Comparison of ENCODE assay signal across 37 mouse cellular contexts in genomic region chr6:140684403-140684802, GRCm38 (mm10). TPM values are rescaled to one million over a fixed set of nuclear protein-coding genes. Genes with fewer than 3 reads are reported as not detected.
DNase-seq lines count a peak whose midpoint lies in the region; ATAC-seq lines count a peak whose summit lies in the region.
"Had no signal": no experiment of that assay in that cellular context is flagged by ENCODE, and none has a peak within 500 bp of the region (broad histone marks: within the 10 kb centered on the region; RNA-seq: fewer than 3 reads in every experiment).

No protein-coding gene starts in this region.

- no peak overlapping the region for H3K9ac ChIP-seq in limb, embryonic 15.5 days
- no peak overlapping the region for H3K9ac ChIP-seq in midbrain, embryonic 14.5 days (replicated peaks; ENCODE audit: low read length)
- H3K9ac ChIP-seq: embryonic facial prominence, embryonic 13.5 days; heart, embryonic 13.5 days; hindbrain, embryonic 15.5 days; liver, embryonic 12.5 days; liver, postnatal 0 days; midbrain, embryonic 12.5 days had no signal

- 90% methylated on average over 11 of the region's 11 CpGs for WGBS in limb, embryonic 15.5 days
- WGBS in midbrain, embryonic 14.5 days: 91% methylated on average over 11 of the region's 11 CpGs

- DNase-seq in CD4-positive helper T cell, adult 2 months (ENCODE audit: low read depth, low spot score): peak; percentile 68
- DNase-seq in T-cell, adult 2 months (ENCODE audit: low spot score): peak; percentile 68
- DNase-seq in kidney, postnatal 14 days: no peak
- DNase-seq in left cerebral cortex, adult 11 months (ENCODE audit: low spot score): no peak
- no peak for DNase-seq in midbrain, embryonic 14.5 days
- DNase-seq: adrenal gland, postnatal 25 days; cerebellum, adult 11-12 months; cerebellum, adult 9-11 months; gastrocnemius, postnatal 10 days; heart, postnatal 10 days; kidney, adult 18-20 months; kidney, postnatal 4 days; liver, postnatal 0 days; lung, postnatal 4 days; right cerebral cortex, adult 18-20 months; right cerebral cortex, postnatal 4 days; thymus, adult 2 months had no signal

- no peaks in the 10 kb centered on the region for H3K27me3 ChIP-seq in limb, embryonic 15.5 days
- H3K27me3 ChIP-seq in midbrain, embryonic 14.5 days (ENCODE audit: control insufficient read depth, insufficient read depth, low read length): no peaks in the 10 kb centered on the region
- H3K27me3 ChIP-seq: embryonic facial prominence, embryonic 13.5 days; heart, embryonic 13.5 days; hindbrain, embryonic 15.5 days; liver, embryonic 12.5 days had no signal

- no peak overlapping the region for H3K4me2 ChIP-seq in limb, embryonic 15.5 days
- no peak overlapping the region for H3K4me2 ChIP-seq in midbrain, embryonic 14.5 days (ENCODE audit: low read length)
- H3K4me2 ChIP-seq: embryonic facial prominence, embryonic 13.5 days; heart, embryonic 13.5 days; hindbrain, embryonic 15.5 days; liver, embryonic 12.5 days; midbrain, embryonic 12.5 days had no signal

- ATAC-seq in CD4-positive, CD25-positive, alpha-beta regulatory T cell, adult 4 months: peak; percentile 49
- ATAC-seq in limb, embryonic 15.5 days (ENCODE audit: insufficient number of reproducible peaks, low FRiP score, low TSS enrichment, low read depth): no peak
- ATAC-seq in midbrain, embryonic 14.5 days (ENCODE audit: low FRiP score, low TSS enrichment): no peak
- ATAC-seq: forebrain, embryonic 16.5 days; liver, embryonic 12.5 days; liver, postnatal 0 days; lung, postnatal 0 days had no signal

- no peaks in the 10 kb centered on the region for H3K9me3 ChIP-seq in limb, embryonic 15.5 days
- H3K9me3 ChIP-seq in midbrain, embryonic 14.5 days (ENCODE audit: control insufficient read depth, low read length): no peaks in the 10 kb centered on the region
- H3K9me3 ChIP-seq: embryonic facial prominence, embryonic 13.5 days; heart, embryonic 13.5 days; hindbrain, embryonic 10.5 days; hindbrain, embryonic 15.5 days; liver, embryonic 12.5 days; megakaryocyte, embryonic 14.5 days; midbrain, embryonic 12.5 days had no signal

- no peak overlapping the region for H3K4me3 ChIP-seq in limb, embryonic 15.5 days
- H3K4me3 ChIP-seq in midbrain, embryonic 14.5 days (replicated peaks; ENCODE audit: low read depth, low read length): no peak overlapping the region
- H3K4me3 ChIP-seq: embryonic facial prominence, embryonic 13.5 days; erythroblast, embryonic 14.5 days; heart, embryonic 13.5 days; hindbrain, embryonic 10.5 days; hindbrain, embryonic 15.5 days; liver, embryonic 12.5 days; megakaryocyte, embryonic 14.5 days; midbrain, embryonic 12.5 days had no signal

- peak overlapping the region; percentile 54; the same call in 1 of the 2 replicates for H3K27ac ChIP-seq in limb, embryonic 15.5 days
- H3K27ac ChIP-seq in midbrain, embryonic 14.5 days (replicated peaks; ENCODE audit: low read depth, low read length): no peak overlapping the region
- H3K27ac ChIP-seq: embryonic facial prominence, embryonic 13.5 days; heart, embryonic 13.5 days; hindbrain, embryonic 10.5 days; hindbrain, embryonic 15.5 days; liver, embryonic 12.5 days; midbrain, embryonic 12.5 days; stomach, postnatal 0 days had no signal

- no peaks in the 10 kb centered on the region for H3K36me3 ChIP-seq in limb, embryonic 15.5 days
- no peaks in the 10 kb centered on the region for H3K36me3 ChIP-seq in midbrain, embryonic 14.5 days (ENCODE audit: control insufficient read depth, insufficient read depth, low read length)
- H3K36me3 ChIP-seq: embryonic facial prominence, embryonic 13.5 days; heart, embryonic 13.5 days; hindbrain, embryonic 10.5 days; hindbrain, embryonic 15.5 days; liver, embryonic 12.5 days; midbrain, embryonic 12.5 days had no signal

- H3K4me1 ChIP-seq in limb, embryonic 15.5 days: peaks cover 35% of the 10 kb centered on the region
- no peaks in the 10 kb centered on the region for H3K4me1 ChIP-seq in midbrain, embryonic 14.5 days (ENCODE audit: control insufficient read depth, insufficient read depth, low read length)

RNA-seq across cellular contexts. Expression of gene Gm11077, which starts 44.7 kb away (rescaled TPM):
- polyA plus RNA-seq in CD4-positive, CD25-positive, alpha-beta regulatory T cell, adult 4 months (2017; shearing (Covaris generic)): not detected
- polyA plus RNA-seq in limb, embryonic 15.5 days (2015; fragmentation: Nextera tagmentation; extraction: Ambion mirVana): not detected in 2 replicates
- polyA plus RNA-seq in midbrain, embryonic 14.5 days (2014; fragmentation: Nextera tagmentation; extraction: Ambion mirVana): not detected in 2 replicates
- polyA plus RNA-seq: embryonic facial prominence, embryonic 13.5 days; erythroblast, embryonic 14.5 days; forebrain, embryonic 11.5 days; forebrain, embryonic 16.5 days; gonadal fat pad, adult 2 months; heart, embryonic 13.5 days; hindbrain, embryonic 10.5 days; hindbrain, embryonic 15.5 days; intestine, embryonic 14.5 days; kidney, embryonic 16.5 days; limb, embryonic 11.5 days; liver, embryonic 12.5 days; liver, postnatal 0 days; lung, postnatal 0 days; midbrain, embryonic 12.5 days; spleen, adult 2 months; stomach, postnatal 0 days; thymus, adult 2 months; urinary bladder, adult 2 months had no signal

Comparison
In these comparisons a context has a peak if more than half of its experiments do, and no peak if none do; other contexts are left out.
1. DNase-seq: peak in CD4-positive helper T cell, adult 2 months (single experiment) and T-cell, adult 2 months (single experiment); none in kidney, postnatal 14 days (single experiment), left cerebral cortex, adult 11 months (single experiment) and midbrain, embryonic 14.5 days (single experiment).